Mouse (Mus musculus) hindbrain, embryonic 15.5 days (tissue): ENCODE measurements around the gene Fndc3b. TPM values are rescaled to one million over a fixed set of nuclear protein-coding genes. Genes with fewer than 3 reads are reported as not detected.

Experiments used
- ATAC-seq: fragments of 200-750 bp; cut with Nextera tagmentation; 2 replicates; pipeline ENCODE4 v1.8.0; 2017; ENCODE audit warnings: low read depth, moderate number of reproducible peaks, moderate TSS enrichment; ENCODE audit not compliant: low FRiP score
- H3K27ac ChIP-seq: fragments of 300-500 bp; sonication (generic); replicated peaks from 2 replicates; pipeline ENCODE4 v1.5.1; 2015; ENCODE audit warnings: mild to moderate bottlenecking, inconsistent platforms
- H3K27me3 ChIP-seq: fragments of 300-500 bp; sonication (generic); 2 replicates; pipeline ENCODE4 v1.6.1; 2015; ENCODE audit warnings: control low read depth, inconsistent platforms
- H3K36me3 ChIP-seq: fragments of 300-500 bp; sonication (generic); 2 replicates; pipeline ENCODE4 v1.6.1; 2015; ENCODE audit warnings: control low read depth, inconsistent platforms
- H3K4me1 ChIP-seq: fragments of 300-500 bp; sonication (generic); replicated peaks from 2 replicates; pipeline ENCODE4 v1.6.1; 2015; ENCODE audit warnings: control low read depth, inconsistent platforms
- H3K4me2 ChIP-seq: fragments of 300-500 bp; sonication (generic); 2 replicates; pipeline ENCODE4 v1.6.1; 2015; ENCODE audit warnings: moderate library complexity, mild to moderate bottlenecking, inconsistent platforms
- H3K4me3 ChIP-seq: fragments of 300-500 bp; sonication (generic); 2 replicates; pipeline ENCODE4 v1.5.1; 2015; ENCODE audit warnings: mild to moderate bottlenecking, inconsistent platforms
- H3K9ac ChIP-seq: fragments of 300-500 bp; sonication (generic); 2 replicates; pipeline ENCODE4 v1.6.1; 2015; ENCODE audit warnings: inconsistent platforms
- H3K9me3 ChIP-seq: fragments of 300-500 bp; sonication (generic); 2 replicates; pipeline ENCODE4 v1.6.1; 2016; ENCODE audit warnings: control low read depth, inconsistent platforms
- WGBS: fragments of 180-500 bp; shearing (Covaris S2); methylation state at CpG from one replicate; pipeline ENCODE4 v1.1.7; 2015; 5-methylcytosine and 5-hydroxymethylcytosine counted together
- polyA plus RNA-seq: library from polyadenylated mRNA; unstranded; fragments of >200 nt; fragmentation: Nextera tagmentation; extraction: Ambion mirVana; gene quantifications from 2 replicates; pipeline ENCODE4 v1.2.1, GENCODE M21; 2015

The Fndc3b gene
- polyA plus RNA-seq, 1 experiment from 2014 or later = 7.5 TPM

DNA sequence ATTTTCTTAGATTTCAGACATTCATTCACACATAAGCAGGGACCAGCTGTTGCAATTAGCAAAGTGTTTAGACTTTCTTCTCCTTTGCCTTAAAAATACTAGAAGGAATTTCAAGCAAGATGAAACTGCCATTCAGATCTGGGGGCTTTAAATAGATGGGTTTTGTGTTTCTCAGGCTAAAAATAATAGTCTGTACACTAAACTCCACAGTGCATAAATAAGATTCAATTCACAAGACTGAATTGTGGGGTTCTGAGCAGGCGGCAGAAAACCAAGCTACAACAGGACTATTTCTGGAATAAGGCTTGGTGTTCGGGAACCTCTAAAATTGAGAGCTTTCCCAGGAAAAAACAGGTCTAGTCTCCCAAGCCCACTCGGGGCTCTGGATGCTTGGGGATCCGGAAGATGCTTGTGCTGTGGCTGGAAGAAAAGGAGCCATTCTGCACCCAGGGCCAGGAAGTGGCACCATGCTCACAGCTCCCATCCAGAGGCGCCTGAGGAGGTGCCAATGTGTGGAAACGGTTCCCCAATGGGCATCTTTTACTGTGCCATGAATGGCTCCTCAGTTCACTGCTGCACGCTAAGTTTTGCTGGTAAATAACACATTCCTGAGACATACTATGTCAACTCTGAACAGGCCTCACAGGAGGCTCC is 117.5 kb downstream of the Fndc3b start:
- H3K9me3 ChIP-seq = no peaks in the 10 kb centered on the region

DNA sequence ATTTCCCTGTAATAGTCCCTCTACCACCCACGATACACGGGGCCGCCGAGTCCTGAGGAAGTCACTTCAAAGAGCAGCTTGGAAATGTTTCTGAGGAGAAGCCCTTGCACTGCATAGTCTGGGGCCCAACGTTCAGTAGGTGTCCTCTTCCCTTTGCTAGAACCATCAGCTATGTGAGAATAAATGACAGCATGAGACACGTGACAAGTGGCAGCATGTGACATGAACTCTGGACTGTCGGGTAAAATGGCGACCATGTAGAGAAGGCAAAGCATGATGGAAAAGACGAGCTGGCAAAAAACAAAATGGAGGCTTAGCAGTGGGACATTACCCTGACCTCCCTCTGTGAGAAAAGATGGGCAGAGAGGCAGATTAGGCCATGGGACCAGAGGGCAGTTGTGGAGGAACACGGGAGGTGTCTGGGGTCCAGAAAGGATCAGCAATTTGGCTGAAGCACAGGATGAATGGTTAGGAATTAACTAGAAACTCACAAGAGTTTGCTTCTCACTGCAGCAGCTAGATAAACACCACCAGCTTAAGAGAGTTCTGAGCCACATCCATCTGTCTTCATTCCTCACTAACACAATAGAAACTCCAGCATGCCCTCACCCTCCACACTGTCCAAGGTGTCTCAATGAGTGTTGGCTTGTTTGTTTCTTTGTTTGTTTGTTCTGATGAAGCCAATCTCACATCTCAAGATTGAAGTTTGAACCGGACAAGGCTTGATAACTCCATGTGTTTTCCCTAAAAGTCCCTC is 118.2 kb downstream of the Fndc3b start:
- Histone ChIP-seq H3K4me3 (no peak overlapping the region), H3K27ac (no peak overlapping the region), H3K27me3 (no peaks in the 10 kb centered on the region), H3K4me1 (no peaks in the 10 kb centered on the region), H3K4me2 (no peak overlapping the region), H3K36me3 (no peaks in the 10 kb centered on the region), H3K9me3 (no peaks in the 10 kb centered on the region), H3K9ac (no peak overlapping the region)
- no peak for ATAC-seq
- WGBS = 86% methylated on average over 11 of the region's 11 CpGs

More for the DNA sequence above, 117.5 kb downstream of the Fndc3b start:
- Histone ChIP-seq H3K27me3 (no peaks in the 10 kb centered on the region), H3K36me3 (no peaks in the 10 kb centered on the region), H3K4me2 (no peak overlapping the region), H3K4me1 (no peaks in the 10 kb centered on the region), H3K9ac (no peak overlapping the region), H3K4me3 (no peak overlapping the region), H3K27ac (no peak overlapping the region)
- no peak for ATAC-seq
- WGBS = 84% methylated on average over 7 of the region's 7 CpGs

DNA sequence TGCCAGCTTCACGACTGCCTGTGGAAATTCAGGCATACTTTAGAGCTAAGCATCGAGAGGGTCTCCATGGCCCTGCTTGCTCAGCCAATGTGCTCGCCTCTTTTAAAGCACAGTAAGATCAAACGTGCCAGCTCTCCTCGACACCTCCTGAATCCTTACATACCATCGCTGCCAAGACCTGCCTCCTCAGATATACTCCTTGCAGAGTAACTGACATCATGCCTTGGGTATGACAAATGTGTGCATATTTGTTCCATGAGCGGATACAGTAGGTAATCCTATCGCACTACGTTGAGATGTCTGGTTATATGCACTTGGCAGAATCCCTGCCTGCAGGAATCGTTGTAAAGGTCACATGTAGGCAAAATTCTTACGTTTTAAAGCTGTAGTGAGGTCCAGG is 120.3 kb downstream of the Fndc3b start:
- no peak overlapping the region for H3K4me2 ChIP-seq
- no peaks in the 10 kb centered on the region for H3K27me3 ChIP-seq
- 81% methylated on average over 11 of the region's 11 CpGs for WGBS
- no peak overlapping the region for H3K9ac ChIP-seq
- no peak overlapping the region for H3K4me3 ChIP-seq
- H3K27ac ChIP-seq = no peak overlapping the region
- H3K36me3 ChIP-seq = no peaks in the 10 kb centered on the region
- no peaks in the 10 kb centered on the region for H3K4me1 ChIP-seq
- no peaks in the 10 kb centered on the region for H3K9me3 ChIP-seq
- ATAC-seq = no peak

DNA sequence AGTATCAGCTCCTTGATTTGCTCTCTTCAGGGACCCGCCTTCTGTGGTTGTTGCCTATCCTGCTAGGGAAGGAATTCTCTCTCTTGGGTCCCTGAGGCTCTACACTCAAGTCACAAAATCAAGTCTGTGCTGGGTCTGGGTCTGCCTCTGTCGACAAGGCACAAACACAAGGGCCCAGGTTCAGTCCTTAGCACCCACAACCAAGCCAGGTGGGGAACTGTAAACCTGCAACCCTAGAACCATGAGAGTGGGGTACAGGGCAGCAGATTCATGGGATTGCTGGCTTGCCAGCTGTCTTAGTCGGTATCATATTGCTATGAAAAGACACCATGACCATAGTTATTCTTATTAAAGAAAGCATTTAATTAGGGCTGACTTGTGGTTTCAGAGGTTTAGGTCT is 121.8 kb downstream of the Fndc3b start:
- H3K9me3 ChIP-seq = no peaks in the 10 kb centered on the region
- H3K27ac ChIP-seq = no peak overlapping the region
- no peaks in the 10 kb centered on the region for H3K4me1 ChIP-seq
- no peaks in the 10 kb centered on the region for H3K36me3 ChIP-seq
- no peak overlapping the region for H3K4me2 ChIP-seq
- H3K9ac ChIP-seq = no peak overlapping the region
- no peak overlapping the region for H3K4me3 ChIP-seq
- 99% methylated on average over 3 of the region's 3 CpGs for WGBS
- ATAC-seq = no peak
- no peaks in the 10 kb centered on the region for H3K27me3 ChIP-seq

DNA sequence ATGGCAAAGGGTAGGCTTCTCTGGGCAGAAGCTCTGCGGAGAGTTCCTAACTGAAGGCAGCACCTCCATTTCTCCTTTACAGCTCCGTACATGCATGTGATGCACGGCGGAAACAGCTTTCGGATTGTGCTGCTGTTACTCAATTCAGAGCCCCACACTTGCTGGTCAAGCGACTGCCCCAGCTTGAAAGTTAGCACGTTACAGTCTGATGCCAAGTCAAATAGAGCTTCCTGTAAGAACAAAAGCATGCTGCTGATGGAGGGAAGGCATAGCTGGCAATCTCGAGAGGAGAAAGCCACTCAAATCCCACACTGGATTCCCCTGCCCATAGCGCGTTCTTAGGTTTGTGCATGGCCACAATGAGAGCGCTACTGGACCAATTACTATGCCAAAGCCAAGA is 122.5 kb downstream of the Fndc3b start:
- Histone ChIP-seq H3K4me3 (no peak overlapping the region), H3K9ac (no peak overlapping the region), H3K4me2 (no peak overlapping the region), H3K27ac (no peak overlapping the region), H3K36me3 (no peaks in the 10 kb centered on the region), H3K27me3 (no peaks in the 10 kb centered on the region), H3K9me3 (no peaks in the 10 kb centered on the region), H3K4me1 (no peaks in the 10 kb centered on the region)
- no peak for ATAC-seq
- 81% methylated on average over 11 of the region's 11 CpGs for WGBS

DNA sequence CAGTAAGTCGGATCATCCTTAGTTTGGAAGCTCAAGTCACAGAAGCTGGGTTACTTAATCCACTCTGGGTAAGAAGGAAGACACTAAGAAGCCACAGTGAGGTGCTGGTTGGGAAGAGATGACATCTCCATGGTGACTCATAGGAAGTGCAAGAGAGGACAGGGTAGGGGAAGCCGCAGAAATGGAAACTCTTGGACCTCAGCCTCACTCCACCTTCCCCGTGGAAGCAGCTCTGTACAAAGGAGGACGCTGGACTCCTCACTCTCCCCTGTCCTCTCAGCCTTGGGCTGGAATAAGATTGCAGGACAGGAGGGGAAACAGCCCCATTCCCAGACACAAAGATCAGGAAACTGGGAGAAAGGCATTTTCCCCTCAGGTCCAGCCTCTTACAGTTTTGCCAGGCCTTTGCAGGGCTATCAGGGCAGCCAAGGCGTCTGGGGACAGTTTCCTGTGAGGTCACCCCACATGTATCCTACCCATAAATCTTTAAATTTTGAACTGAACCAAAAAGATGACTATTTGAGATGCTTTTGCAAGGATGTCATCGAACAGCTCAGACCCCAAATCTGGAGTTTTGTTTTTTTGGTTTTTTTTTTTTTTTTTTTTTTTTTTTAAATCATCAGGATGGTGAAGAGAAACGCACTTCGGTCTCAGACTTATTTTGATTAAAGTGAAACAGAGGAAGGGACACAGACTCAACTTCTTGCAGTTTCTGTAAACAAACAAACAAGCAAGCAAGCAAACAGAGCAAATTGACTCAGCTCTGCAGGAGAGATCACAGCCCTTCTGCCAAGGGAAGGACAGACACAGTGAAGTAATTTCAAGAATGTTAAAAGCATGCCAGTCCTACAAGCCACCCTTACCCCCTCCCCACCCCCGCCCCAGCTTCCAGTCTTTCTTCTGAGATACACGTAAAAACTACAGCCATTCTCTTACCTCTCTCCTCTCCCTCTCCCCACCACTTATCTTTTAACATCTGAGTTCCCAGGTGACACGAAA is 126.2 kb downstream of the Fndc3b start:
- H3K27ac ChIP-seq = no peak overlapping the region
- WGBS = 51% methylated on average over 11 of the region's 11 CpGs

DNA sequence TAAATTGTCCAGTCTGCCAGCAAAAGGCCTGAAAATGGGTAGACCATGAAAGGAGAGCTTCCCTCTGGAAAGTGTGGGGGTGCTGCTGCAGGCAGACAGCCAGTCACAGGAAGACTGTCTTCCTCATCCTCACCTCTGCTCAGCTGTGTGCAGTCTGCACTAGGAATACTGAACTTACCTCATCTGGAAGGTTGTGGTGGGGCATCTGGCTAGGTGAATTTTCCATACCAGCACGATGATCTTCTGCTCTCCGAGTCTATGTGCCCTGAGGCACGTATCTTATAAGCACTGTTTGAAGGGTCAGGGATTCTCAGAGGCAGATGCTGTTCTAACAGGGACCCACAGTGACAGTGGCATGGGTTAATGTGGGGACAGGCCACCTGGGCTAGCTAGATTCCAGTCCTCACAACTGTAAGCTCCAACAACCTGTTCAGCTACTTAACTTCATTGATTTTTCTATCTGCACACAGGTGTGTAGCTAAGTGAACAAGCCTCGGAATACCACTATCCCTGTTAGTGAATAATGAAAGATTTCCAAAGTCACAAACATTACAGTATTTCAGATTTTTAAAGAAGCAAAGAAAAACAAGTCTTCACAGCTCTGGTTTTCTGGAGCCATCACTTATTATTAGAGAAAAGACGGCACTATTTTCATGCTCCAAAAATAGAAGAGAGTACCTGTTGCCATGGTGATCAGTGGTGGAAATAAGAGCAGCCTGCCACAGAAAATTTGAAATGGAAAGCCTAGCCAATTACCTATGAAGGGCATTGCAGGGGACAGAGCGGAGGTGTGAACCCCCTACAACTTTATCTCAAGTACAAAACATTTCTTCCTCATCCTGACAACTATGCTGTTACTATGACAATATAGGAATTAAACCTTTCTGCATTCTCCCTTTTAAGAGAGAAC is 128.9 kb downstream of the Fndc3b start:
- Histone ChIP-seq H3K27ac (no peak overlapping the region), H3K27me3 (no peaks in the 10 kb centered on the region), H3K4me2 (no peak overlapping the region), H3K4me3 (no peak overlapping the region), H3K9me3 (no peaks in the 10 kb centered on the region), H3K9ac (no peak overlapping the region), H3K36me3 (no peaks in the 10 kb centered on the region), H3K4me1 (peaks cover 20% of the 10 kb centered on the region)
- 62% methylated on average over 6 of the region's 6 CpGs for WGBS
- ATAC-seq = no peak

More for the DNA sequence above, 126.2 kb downstream of the Fndc3b start:
- H3K4me3 ChIP-seq = no peak overlapping the region
- no peak overlapping the region for H3K9ac ChIP-seq
- peaks cover 11% of the 10 kb centered on the region for H3K4me1 ChIP-seq
- ATAC-seq = no peak
- no peaks in the 10 kb centered on the region for H3K27me3 ChIP-seq
- H3K36me3 ChIP-seq = no peaks in the 10 kb centered on the region
- H3K9me3 ChIP-seq = no peaks in the 10 kb centered on the region
- H3K4me2 ChIP-seq = no peak overlapping the region

DNA sequence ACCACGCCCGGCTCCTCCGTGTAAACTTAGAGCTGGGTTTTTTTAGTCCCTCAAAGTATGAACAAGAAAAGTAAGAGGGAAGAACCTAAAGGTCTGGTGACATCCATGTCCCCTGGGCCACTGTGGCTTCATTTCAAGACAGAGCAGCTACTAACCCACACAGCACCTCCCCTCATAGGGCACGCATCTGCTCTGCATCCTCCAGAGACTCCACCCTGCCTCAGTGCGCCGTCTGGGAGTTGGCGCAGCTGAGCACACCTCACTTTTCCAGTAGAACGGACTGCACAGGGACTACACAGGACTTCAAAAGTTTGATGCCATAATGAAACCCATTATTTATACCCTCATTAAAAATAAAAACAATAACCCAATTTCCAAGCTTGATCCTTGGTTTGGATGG is 130.2 kb downstream of the Fndc3b start:
- H3K27ac ChIP-seq = peak overlapping the region; percentile 22; the same call in 1 of the 2 replicates
- 87% methylated on average over 8 of the region's 8 CpGs for WGBS
- H3K4me3 ChIP-seq = no peak overlapping the region
- no peaks in the 10 kb centered on the region for H3K9me3 ChIP-seq
- no peaks in the 10 kb centered on the region for H3K36me3 ChIP-seq
- no peak for ATAC-seq
- H3K4me2 ChIP-seq = no peak overlapping the region
- no peaks in the 10 kb centered on the region for H3K27me3 ChIP-seq
- H3K4me1 ChIP-seq = peaks cover 20% of the 10 kb centered on the region
- no peak overlapping the region for H3K9ac ChIP-seq

DNA sequence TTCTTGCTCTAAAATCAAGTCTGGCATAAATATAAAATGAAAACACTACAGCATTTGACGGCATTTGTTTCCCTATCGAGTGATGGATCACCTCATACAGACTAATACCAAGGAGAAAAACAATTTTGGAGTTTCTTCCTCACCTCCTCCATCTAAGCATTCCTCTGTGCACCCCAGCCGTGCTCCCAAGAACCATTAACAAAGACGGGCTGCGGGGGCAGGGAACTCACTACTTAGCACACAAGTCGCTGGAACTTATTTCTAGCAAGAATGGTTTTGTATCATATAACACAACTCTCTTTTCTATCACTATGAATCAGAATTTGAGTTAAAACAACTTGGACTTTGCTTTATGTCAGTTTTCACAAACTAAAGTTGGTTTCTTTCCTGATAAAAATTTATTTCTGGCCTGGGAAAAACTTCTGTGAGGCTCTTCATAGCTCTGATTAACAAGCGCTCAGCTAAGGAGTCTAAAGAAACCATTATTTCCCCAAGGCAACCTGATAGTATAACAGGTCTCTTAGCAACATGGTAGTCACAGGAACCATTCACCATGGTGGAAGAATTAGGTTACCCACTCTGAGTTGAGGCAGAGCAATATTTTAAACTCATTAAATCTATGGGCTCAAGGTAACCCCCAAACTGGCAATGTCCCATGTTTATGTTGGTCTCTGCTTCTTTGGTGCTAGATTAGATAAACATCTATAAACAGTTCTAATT is 131.1 kb downstream of the Fndc3b start:
- ATAC-seq = no peak
- Histone ChIP-seq H3K36me3 (no peaks in the 10 kb centered on the region), H3K4me2 (no peak overlapping the region), H3K27me3 (no peaks in the 10 kb centered on the region), H3K4me1 (peaks cover 20% of the 10 kb centered on the region), H3K9ac (no peak overlapping the region), H3K27ac (peak overlapping the region; percentile 65), H3K4me3 (no peak overlapping the region), H3K9me3 (no peaks in the 10 kb centered on the region)
- 22% methylated on average over 7 of the region's 7 CpGs for WGBS

DNA sequence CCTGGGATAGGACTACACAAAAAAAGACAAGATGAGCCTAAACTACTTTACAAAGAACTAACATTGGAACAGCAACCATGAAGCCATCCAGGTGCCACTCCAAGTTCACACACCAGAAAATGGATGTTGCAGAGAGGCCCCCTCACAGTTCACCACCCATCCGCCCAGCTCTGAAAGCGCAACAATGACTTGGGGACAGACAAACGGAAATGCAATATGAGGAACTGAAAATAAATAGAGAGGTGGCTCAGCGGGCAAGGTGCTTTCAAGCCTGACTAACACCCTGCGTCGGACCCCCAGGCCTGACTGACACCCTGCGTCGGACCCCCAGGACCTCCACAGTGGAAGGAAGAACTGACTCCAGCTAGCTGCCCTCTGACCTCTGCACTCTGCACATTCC is 131.9 kb downstream of the Fndc3b start:
- peaks cover 20% of the 10 kb centered on the region for H3K4me1 ChIP-seq
- no peaks in the 10 kb centered on the region for H3K27me3 ChIP-seq
- peak overlapping the region; percentile 65 for H3K27ac ChIP-seq
- no peaks in the 10 kb centered on the region for H3K9me3 ChIP-seq
- H3K36me3 ChIP-seq = no peaks in the 10 kb centered on the region
- H3K4me2 ChIP-seq = no peak overlapping the region
- no peak overlapping the region for H3K9ac ChIP-seq
- WGBS = 27% methylated on average over 8 of the region's 8 CpGs
- no peak for ATAC-seq
- H3K4me3 ChIP-seq = no peak overlapping the region
